Mouse (Mus musculus): ENCODE measurements around the gene Hps1. TPM values are rescaled to one million over a fixed set of nuclear protein-coding genes. Genes with fewer than 3 reads are reported as not detected.
"Not testable (repeated sequence)": the region's sequence is repeated elsewhere in the genome, so short reads cannot be mapped to it uniquely, and the experiment has no call there.

Gene Hps1
- total RNA-seq, 2 experiments from 2014 or later: 12.3 to 14.2 TPM

- intact Hi-C loops (cut with DNase I): no loop called here
- DNase-seq (ENCODE audit: extremely low spot score in 1 of 2, low spot score in 2 of 2): no peak
- no peak for TF ChIP-seq CTCF (IDR thresholded peaks at IDR 0.05)
- Histone ChIP-seq H3K27ac (no peak overlapping the region), H3K4me3 (no peak overlapping the region)
Observed at GRCm38 (mm10) chr19:42785562-42786220, 5.9 kb upstream of the Hps1 start.

GRCm38 (mm10) chr19:42785129-42785528 is 5.4 kb upstream of the Hps1 start:
- intact Hi-C loops (cut with DNase I): no loop called here
- Histone ChIP-seq H3K4me3 (no peak overlapping the region), H3K27ac (no peak overlapping the region)
- peak; percentile 34 for TF ChIP-seq CTCF (IDR thresholded peaks at IDR 0.05)
- DNase-seq (ENCODE audit: extremely low spot score in 1 of 2, low spot score in 2 of 2): no peak

- H3K27ac ChIP-seq: peak overlapping the region; percentile 94
- DNase-seq (ENCODE audit: extremely low spot score in 1 of 2, low spot score in 2 of 2); intact Hi-C loops (cut with DNase I): not testable (repeated sequence)
- peak overlapping the region; percentile 71 for H3K4me3 ChIP-seq
Observed at GRCm38 (mm10) chr19:42780156-42780538, 369 bp upstream of the Hps1 start.

GRCm38 (mm10) chr19:42777801-42778200 is 2.0 kb downstream of the Hps1 start:
- Histone ChIP-seq H3K4me3 (no peak overlapping the region), H3K27ac (no peak overlapping the region)
- intact Hi-C loops (cut with DNase I): loop anchor here (10.0 kb wide), 1 partner anchor 463 kb away; no protein-coding TSS in a partner anchor
- TF ChIP-seq CTCF (IDR thresholded peaks at IDR 0.05): peak; percentile 65
- DNase-seq (ENCODE audit: extremely low spot score in 1 of 2, low spot score in 2 of 2): peak in 1 of 2 experiments; percentile 51

- intact Hi-C loops (cut with DNase I): loop anchor here (10.0 kb wide), 1 partner anchor 462 kb away; no protein-coding TSS in a partner anchor
- no peak for DNase-seq (ENCODE audit: extremely low spot score in 1 of 2, low spot score in 2 of 2)
- peak; percentile 49 for TF ChIP-seq CTCF (IDR thresholded peaks at IDR 0.05)
- H3K4me3 ChIP-seq: no peak overlapping the region
- no peak overlapping the region for H3K27ac ChIP-seq
Observed at GRCm38 (mm10) chr19:42776813-42777212, 3.0 kb downstream of the Hps1 start.

GRCm38 (mm10) chr19:42770141-42770872 is 9.5 kb downstream of the Hps1 start:
- Histone ChIP-seq H3K27ac (no peak overlapping the region), H3K4me3 (no peak overlapping the region)
- intact Hi-C loops (cut with DNase I): loop anchor here (10.0 kb wide), 1 partner anchor 456 kb away; no protein-coding TSS in a partner anchor
- no peak for TF ChIP-seq CTCF (IDR thresholded peaks at IDR 0.05)
- DNase-seq (ENCODE audit: extremely low spot score in 1 of 2, low spot score in 2 of 2): no peak

GRCm38 (mm10) chr19:42769648-42770047 is 10.1 kb downstream of the Hps1 start:
- no peak for TF ChIP-seq CTCF (IDR thresholded peaks at IDR 0.05)
- Histone ChIP-seq H3K27ac (no peak overlapping the region), H3K4me3 (no peak overlapping the region)
- intact Hi-C loops (cut with DNase I): loop anchor here (10.0 kb wide), 1 partner anchor 455 kb away; no protein-coding TSS in a partner anchor
- no peak for DNase-seq (ENCODE audit: extremely low spot score in 1 of 2, low spot score in 2 of 2)

GRCm38 (mm10) chr19:42767361-42767760 is 12.4 kb downstream of the Hps1 start:
- intact Hi-C loops (cut with DNase I): no loop called here
- no peak for DNase-seq (ENCODE audit: extremely low spot score in 1 of 2, low spot score in 2 of 2)
- no peak for TF ChIP-seq CTCF (IDR thresholded peaks at IDR 0.05)
- H3K27ac ChIP-seq: no peak overlapping the region
- H3K4me3 ChIP-seq: no peak overlapping the region

- DNase-seq (ENCODE audit: extremely low spot score in 1 of 2, low spot score in 2 of 2): no peak
- Histone ChIP-seq H3K27ac (no peak overlapping the region), H3K4me3 (no peak overlapping the region)
- no peak for TF ChIP-seq CTCF (IDR thresholded peaks at IDR 0.05)
- intact Hi-C loops (cut with DNase I): no loop called here
Observed at GRCm38 (mm10) chr19:42764398-42764797, 15.4 kb downstream of the Hps1 start.

GRCm38 (mm10) chr19:42756671-42757070 is 23.1 kb downstream of the Hps1 start:
- intact Hi-C loops (cut with DNase I): no loop called here
- H3K4me3 ChIP-seq: no peak overlapping the region

GRCm38 (mm10) chr19:42755148-42755870 is 24.5 kb downstream of the Hps1 start:
- intact Hi-C loops (cut with DNase I): no loop called here
- H3K27ac ChIP-seq: no peak overlapping the region
- TF ChIP-seq CTCF (IDR thresholded peaks at IDR 0.05): no peak
- no peak overlapping the region for H3K4me3 ChIP-seq
- no peak for DNase-seq (ENCODE audit: extremely low spot score in 1 of 2, low spot score in 2 of 2)

More at GRCm38 (mm10) chr19:42756671-42757070, 23.1 kb downstream of the Hps1 start:
- no peak overlapping the region for H3K27ac ChIP-seq
- no peak for TF ChIP-seq CTCF (IDR thresholded peaks at IDR 0.05)
- DNase-seq (ENCODE audit: extremely low spot score in 1 of 2, low spot score in 2 of 2): no peak

All from left cerebral cortex, adult 2 months (tissue).